Mouse (Mus musculus) gastrocnemius, postnatal 36 days (tissue): Measurements from ENCODE around the gene Clca3a1. TPM values are rescaled to one million over a fixed set of nuclear protein-coding genes. Genes with fewer than 3 reads are reported as not detected.
"Not testable (repeated sequence)": the region's sequence is repeated elsewhere in the genome, so short reads cannot be mapped to it uniquely, and the experiment has no call there.

Experiments used
- DNase-seq, 2 experiments: peaks; one replicate each; pipeline ENCODE4 v3.0.0; 2022
- intact Hi-C: fragments of 180-260 bp; cut with DNase I; formaldehyde crosslinking; loops from one replicate; pipeline ENCODE4 v1.15.1; 2025
- long read RNA-seq, 2 experiments: library from polyadenylated mRNA; stranded (forward); transcript quantifications; one replicate each; pipeline ENCODE4 v2.0.0; 2021
- total RNA-seq, 2 experiments: library from RNA; stranded (reverse); gene quantifications; 2 replicates each; pipeline ENCODE4 v1.2.3; 2021

Clca3a1 gene
- total RNA-seq, result under 1 TPM in 1 of 2 experiments, not detected in 1; 0.15 TPM
- long read RNA-seq, experiment 1, result 0 reads
- long read RNA-seq, experiment 2, result 0 reads

- no peak for DNase-seq
- intact Hi-C loops, result no loop called here
Measured at GRCm38 (mm10) chr3:144760592-144761309, at the start of gene Clca3a1. Clca3a1 (minus strand) TSS chr3:144760977.

- intact Hi-C loops, DNase-seq: not testable (repeated sequence)
Measured at GRCm38 (mm10) chr3:144808153-144808925, 47.6 kb upstream of the Clca3a1 start.

- DNase-seq, intact Hi-C loops: not testable (repeated sequence)
Measured at GRCm38 (mm10) chr3:144806626-144807025, 45.8 kb upstream of the Clca3a1 start.

- intact Hi-C loops, result no loop called here
- DNase-seq, result no peak
Measured at GRCm38 (mm10) chr3:144801861-144802260, 41.1 kb upstream of the Clca3a1 start.

- no peak for DNase-seq
- intact Hi-C loops, result no loop called here
Measured at GRCm38 (mm10) chr3:144785181-144786148, 24.7 kb upstream of the Clca3a1 start.

- intact Hi-C loops, result no loop called here
- no peak for DNase-seq
Measured at GRCm38 (mm10) chr3:144765161-144765560, 4.4 kb upstream of the Clca3a1 start.

- DNase-seq, result no peak
- intact Hi-C loops, result no loop called here
Measured at GRCm38 (mm10) chr3:144761454-144761853, 677 bp upstream of the Clca3a1 start.

- intact Hi-C loops, result no loop called here
- no peak for DNase-seq
Measured at GRCm38 (mm10) chr3:144759719-144760118, 1.1 kb downstream of the Clca3a1 start.

GRCm38 (mm10) chr3:144756103-144756502, 4.7 kb downstream of the Clca3a1 start:
- DNase-seq, intact Hi-C loops: not testable (repeated sequence)

- no peak for DNase-seq
- intact Hi-C loops, result no loop called here
Measured at GRCm38 (mm10) chr3:144753120-144753519, 7.7 kb downstream of the Clca3a1 start.

- intact Hi-C loops, DNase-seq: not testable (repeated sequence)
Measured at GRCm38 (mm10) chr3:144749062-144749963, 11.5 kb downstream of the Clca3a1 start.

- intact Hi-C loops, result not testable (repeated sequence)
Measured at GRCm38 (mm10) chr3:144747706-144748105, 13.1 kb downstream of the Clca3a1 start.

GRCm38 (mm10) chr3:144738396-144738795, 22.4 kb downstream of the Clca3a1 start:
- DNase-seq, intact Hi-C loops: not testable (repeated sequence)

More at GRCm38 (mm10) chr3:144747706-144748105, 13.1 kb downstream of the Clca3a1 start:
- not testable (repeated sequence) for DNase-seq

GRCm38 (mm10) chr3:144736831-144737230, 23.9 kb downstream of the Clca3a1 start:
- no peak for DNase-seq
- intact Hi-C loops, result no loop called here

GRCm38 (mm10) chr3:144723455-144723854, 37.3 kb downstream of the Clca3a1 start:
- peak in 1 of 2 experiments; percentile 46 for DNase-seq
- intact Hi-C loops, result loop anchor here (5.0 kb wide), 3 partner anchors 106 to 394 kb away; partner anchors contain the start of gene Odf2l

GRCm38 (mm10) chr3:144722566-144722965, 38.2 kb downstream of the Clca3a1 start:
- intact Hi-C loops, result loop anchor here (5.0 kb wide), 3 partner anchors 105 to 395 kb away; partner anchors contain the start of gene Odf2l
- DNase-seq, result not testable (repeated sequence)

GRCm38 (mm10) chr3:144721860-144722256, 38.9 kb downstream of the Clca3a1 start:
- intact Hi-C loops, result loop anchor here (2.0 to 5.0 kb wide), 4 partner anchors 29 to 395 kb away; partner anchors contain the start of gene Odf2l
- DNase-seq, result no peak

GRCm38 (mm10) chr3:144721077-144721859, 39.5 kb downstream of the Clca3a1 start:
- no peak for DNase-seq
- intact Hi-C loops, result loop anchor here (2.0 to 5.0 kb wide), 4 partner anchors 28 to 396 kb away; partner anchors contain the start of gene Odf2l
